Mouse (Mus musculus) layer of hippocampus, adult 8-10 months (tissue): ENCODE results near the gene Higd1c. TPM values are rescaled to one million over a fixed set of nuclear protein-coding genes. Genes with fewer than 3 reads are reported as not detected.
"Not testable (repeated sequence)": the region's sequence is repeated elsewhere in the genome, so short reads cannot be mapped to it uniquely, and the experiment has no call there.

ENCODE experiments used
- DNase-seq, 2 experiments: peaks; one replicate each; pipeline ENCODE4 v3.0.0; 2022; ENCODE audit warnings: low spot score in 2 of 2
- total RNA-seq, 4 experiments: library from RNA; stranded (reverse); gene quantifications; 2 replicates each; pipeline ENCODE4 v1.2.4; 2022

The Higd1c gene
- total RNA-seq, 4 experiments from 2014 or later: not detected

DNA sequence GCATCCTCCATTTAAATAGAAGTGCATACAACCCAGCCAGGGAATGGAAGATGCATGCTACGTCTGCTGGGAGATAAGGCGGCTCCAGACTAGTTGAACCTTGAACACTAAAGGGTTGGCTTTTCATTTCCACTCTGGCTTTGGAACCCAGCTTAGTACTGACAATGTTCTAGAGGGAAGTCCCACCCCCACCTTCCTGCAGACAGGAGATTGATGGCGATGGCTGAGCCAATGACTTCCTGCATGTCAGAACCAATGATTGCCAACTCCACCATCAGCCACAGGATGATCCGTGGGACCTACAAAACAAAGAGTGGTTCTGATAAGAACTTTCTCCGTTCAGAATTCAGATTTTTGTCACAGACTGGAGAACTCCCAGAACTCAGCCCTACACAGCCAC, 41.7 kb downstream of the Higd1c start:
- no peak for DNase-seq

DNA sequence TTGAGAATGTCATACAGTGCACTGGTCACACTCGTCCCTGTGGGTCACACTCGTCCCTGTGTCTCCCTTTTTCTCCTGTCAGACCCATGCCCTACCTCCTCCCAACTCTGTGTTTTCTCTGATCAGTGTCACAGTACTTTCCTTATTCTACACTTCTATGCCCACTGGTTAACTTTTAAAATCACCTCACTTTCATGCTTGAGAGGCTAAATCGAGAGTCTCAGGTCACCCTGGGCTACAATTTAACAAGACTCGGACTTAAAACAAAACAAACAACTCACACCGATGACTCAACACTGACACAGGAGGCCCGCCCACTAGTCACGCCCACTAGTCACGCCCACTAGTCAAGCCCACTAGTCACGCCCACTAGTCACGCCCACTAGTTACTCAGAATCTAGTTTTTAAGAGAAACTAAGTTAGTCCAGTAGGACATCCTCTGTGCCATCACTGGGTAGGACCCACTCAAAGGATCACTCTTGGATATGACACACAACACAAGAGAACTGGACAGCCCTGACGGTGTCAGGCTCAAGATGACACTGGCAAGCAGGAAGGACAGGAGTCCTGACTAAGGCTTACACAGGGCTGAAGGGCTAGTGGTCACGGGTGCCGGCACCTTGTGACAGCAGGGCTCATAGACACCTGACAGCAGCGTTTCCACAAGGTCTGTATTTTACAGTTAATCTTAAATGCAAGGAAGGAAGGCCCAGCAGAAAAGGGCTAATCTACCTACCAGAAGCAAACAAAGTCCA, 46.8 kb downstream of the Higd1c start:
- DNase-seq: no peak

DNA sequence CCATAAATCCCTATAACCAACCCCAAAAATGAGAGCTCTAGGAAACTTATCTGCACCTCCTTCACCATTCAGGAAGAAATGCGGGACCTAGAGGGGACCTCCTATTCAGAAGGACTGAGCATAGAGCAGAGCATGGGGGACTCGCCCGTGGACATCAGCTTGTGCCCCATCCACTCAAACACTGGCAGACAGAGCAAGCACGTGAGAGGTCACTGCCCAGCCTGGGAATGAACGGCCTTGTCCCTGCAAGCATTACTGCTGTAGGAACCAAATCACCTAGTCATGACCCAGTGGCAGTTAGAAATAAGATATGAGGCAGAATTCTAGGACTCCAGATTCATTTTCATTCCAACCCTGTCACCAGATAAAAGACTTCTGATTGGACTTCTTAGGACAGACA, 47.4 kb downstream of the Higd1c start:
- no peak for DNase-seq

DNA sequence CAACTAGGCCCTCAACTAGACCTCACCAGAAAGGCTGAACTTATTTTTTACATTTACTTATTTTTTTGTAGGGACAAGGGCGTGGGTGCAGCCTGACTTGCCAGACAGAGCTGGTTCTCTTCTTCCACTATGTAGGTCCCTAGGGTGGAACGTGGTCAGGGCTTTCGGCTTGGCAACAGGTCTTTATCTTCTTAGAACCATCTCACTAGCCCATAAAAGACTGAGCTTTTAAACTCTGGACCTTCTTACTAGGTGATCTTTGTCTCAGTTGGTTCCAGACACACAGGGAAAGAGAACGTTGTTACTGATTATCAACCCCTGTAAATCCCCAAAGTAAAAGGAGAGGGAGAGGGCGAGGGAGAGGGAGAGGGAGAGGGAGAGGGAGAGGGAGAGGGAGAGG, 49.0 kb downstream of the Higd1c start:
- DNase-seq: no peak

DNA sequence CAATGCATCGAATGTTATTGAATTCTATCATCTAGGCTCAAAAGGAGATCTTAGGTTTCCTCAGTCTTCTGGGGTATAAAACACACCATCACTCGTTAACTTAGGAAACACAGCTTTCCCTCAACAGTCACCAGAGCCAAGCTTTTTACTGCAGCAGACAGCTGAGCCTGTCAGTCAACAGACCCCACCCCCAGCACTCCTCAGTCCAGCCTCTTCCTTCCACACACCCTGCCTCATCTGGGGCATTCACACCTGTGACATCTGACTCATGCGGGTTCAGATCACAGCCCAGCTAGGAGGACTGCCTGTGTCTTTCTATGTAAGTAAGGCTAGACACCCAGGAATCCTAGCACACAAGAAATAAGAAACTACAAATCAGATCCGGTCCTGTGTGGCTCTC, 49.7 kb downstream of the Higd1c start:
- DNase-seq: no peak

DNA sequence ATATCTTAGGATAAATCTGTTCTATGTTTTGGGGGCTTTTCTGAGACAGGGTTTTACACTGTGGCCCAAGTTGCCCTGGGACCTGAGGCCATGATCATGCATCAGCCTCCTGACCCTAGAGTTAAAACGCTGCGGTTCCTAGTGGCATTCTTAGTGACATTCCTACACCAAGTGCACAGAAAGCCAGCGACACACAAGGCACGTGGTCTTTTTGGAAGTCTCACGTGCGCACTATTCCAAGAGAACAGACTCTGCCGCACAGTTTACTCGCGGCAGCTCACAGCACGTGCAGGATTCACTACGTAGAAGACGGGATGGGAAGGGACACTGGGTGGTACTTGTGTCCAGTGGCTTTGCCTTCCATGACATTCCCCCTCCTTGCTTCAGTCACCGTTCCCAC, 50.6 kb downstream of the Higd1c start:
- DNase-seq: no peak

DNA sequence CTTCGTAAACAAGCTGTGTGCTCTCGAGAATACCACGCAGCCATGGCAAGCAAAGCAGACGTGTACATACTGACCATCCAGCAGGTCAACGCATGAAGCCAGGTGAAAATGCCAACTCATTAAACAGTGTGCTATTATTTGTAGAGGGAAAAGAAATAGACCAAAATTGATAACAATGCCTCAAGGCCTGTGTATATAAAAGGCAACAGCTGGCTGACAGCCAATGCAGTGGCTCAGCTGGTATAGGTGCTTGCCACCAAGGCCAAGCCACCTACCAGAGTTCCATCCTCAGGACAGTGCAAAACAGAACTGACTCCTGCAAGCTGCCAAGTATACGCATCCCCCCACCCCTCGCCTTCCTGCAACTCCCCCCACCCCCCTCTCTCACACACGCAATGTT, 51.3 kb downstream of the Higd1c start:
- DNase-seq: no peak

DNA sequence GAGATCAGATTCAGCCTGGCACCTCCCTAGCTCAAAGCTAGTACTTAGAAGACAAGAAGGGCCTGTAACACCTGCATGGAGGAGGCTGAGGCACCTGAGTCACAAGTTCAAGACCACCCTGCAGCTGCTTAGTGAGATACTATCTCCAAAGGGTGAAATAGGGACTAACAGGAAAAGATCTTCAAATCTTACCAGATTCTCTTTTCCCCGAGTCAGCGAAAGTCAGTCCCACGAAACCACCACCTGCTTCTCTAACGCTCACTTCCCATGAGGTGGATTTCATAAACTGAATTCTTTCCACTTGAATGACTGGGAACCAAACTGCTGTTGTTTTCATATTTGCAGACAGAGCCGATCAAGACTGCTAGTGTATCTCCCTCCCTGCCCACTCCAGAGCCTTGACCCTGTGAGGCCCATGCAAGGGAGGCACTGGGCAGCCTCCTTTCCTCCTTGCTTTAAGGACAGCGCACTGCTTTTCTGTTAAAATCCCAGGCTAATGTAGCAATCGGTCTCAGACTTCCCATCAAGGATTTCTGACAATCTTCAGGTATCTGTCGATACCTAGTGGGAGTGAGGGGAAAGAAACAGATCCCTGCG, 53.6 kb downstream of the Higd1c start:
- DNase-seq: no peak

DNA sequence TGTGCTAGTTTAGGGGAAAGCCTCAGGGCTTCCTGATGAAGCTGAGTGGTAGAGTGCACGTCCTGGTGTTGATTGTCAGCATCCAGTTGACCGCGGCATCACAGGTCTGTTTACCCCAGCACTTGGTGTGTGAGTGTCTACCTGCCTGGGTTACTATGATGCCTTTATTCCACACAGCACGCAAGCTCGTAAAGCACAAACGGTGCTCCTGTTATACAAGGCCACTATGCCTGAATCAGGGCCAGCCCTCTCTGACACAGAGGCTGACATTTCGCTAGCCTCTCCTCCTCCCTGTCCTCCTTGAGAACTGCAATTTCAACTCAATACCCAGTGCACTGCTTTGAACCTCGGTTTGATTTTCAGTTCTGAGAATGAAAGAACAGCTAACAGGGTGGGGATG, 55.0 kb downstream of the Higd1c start:
- no peak for DNase-seq

DNA sequence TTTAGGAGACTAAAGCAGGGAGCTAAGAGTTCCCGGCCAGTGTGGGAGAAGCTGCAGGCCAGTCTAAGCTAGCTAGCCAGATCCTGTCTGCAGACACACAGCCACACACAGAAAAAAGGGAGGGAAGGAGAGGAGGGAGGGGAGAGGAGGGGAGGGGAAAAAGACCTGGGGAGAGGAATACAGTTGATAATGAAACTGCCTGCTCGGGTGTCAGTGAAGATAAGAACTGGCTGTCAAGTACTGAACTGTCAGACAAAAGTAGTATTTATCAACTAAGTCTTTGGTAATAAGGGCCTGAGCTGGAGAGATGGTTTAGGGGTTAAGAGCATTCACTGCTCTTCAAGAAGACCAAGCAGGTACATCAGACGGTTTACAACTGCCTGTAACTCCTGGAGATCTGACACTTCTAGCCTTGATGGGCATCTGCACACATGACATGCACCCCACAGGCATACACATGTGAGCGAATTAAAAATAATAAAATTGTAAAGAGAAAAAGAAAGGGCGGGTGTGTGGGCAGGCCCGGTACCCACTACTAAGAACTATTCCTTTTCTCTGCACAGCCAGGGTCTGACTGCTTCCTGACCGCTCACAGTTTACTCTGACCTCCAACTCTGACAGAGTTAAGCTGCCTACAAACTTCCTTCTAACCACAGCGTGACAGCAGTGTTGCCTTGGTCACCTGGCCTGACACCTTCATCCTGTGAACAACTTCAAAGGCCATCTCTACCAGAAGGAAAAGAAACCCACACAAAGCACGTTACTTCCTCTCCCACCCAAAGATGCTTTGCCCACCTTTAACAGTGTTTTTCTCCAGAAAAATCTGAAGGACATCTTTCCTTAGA, 55.8 kb downstream of the Higd1c start:
- no peak for DNase-seq

DNA sequence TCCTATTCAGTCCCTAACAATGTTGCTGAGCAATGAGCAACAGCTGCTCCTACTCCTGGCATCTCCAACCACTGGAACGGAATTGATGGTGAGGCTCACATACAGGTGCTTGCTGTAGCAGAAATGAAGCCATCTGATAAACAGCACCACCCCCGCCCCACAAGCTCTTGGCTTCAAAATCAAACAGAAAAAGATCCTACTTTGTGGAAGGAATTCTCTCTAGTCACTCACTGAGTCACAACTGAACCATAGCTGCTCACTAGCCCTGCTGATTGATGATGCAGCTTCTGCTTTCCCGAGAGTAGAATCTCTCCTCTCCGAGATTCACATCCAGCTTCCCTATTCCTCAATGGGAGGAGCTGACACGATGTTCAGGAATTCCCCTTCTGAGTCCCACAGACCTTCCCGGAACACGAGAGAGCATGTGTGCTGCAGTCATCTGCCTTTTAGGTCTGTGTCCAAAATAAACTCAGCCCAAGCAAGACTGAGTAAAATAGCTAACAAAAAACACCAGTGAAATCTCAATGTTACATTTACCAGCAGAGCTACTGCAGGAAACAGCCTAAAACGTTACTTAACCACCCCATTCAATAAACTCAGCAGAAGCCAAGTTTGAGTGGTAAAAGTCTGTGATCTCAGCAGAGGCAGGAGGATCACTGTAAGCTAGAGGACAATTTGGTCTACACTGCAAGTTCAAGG, 56.9 kb downstream of the Higd1c start:
- DNase-seq: no peak

DNA sequence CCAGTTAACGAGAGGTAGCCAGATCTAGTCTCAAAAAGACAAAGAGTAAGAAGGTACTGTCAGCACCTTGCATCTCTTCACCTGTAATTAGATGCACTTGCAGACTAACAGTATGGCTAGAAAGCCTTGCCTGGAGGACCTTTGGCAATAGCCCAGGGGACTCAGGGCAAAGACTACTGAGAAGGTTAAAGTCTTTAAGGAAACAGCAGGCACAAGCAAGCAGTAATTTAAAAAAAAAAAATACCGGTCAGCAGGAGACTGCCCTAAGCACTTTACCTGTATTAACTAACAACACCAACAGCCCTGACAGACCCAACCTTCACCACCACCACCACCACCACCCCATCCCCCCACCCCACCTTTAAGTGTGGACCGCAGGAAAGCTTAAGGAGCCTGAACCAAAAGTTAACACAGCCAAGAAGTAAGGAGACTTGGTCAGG, 57.4 kb downstream of the Higd1c start, which contains the start of gene Gm5475:
Gene Gm5475, plus strand, starts transcription at position 390 of the 440 bp plus-strand sequence.
- DNase-seq: not testable (repeated sequence)

DNA sequence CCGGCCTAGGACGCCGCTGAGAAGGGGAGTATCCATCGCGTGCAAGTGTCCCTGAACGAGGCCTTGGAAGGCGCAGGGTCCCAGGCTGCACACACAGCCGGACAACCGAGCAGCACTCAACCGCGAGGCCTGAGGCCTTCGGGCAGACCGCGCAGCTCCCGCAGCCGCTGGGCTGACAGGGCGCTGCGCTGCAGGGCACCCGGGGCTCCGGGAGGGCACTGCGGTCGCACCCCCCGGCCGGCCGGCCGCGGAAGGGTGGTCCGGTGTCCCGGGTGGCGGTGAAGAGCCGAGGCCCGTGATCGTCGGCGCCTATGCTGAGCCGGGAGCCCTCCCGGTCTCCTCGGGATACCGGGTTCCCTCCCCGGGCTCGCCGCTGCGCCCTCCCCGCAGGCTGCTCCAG, 58.1 kb downstream of the Higd1c start:
- no peak for DNase-seq

DNA sequence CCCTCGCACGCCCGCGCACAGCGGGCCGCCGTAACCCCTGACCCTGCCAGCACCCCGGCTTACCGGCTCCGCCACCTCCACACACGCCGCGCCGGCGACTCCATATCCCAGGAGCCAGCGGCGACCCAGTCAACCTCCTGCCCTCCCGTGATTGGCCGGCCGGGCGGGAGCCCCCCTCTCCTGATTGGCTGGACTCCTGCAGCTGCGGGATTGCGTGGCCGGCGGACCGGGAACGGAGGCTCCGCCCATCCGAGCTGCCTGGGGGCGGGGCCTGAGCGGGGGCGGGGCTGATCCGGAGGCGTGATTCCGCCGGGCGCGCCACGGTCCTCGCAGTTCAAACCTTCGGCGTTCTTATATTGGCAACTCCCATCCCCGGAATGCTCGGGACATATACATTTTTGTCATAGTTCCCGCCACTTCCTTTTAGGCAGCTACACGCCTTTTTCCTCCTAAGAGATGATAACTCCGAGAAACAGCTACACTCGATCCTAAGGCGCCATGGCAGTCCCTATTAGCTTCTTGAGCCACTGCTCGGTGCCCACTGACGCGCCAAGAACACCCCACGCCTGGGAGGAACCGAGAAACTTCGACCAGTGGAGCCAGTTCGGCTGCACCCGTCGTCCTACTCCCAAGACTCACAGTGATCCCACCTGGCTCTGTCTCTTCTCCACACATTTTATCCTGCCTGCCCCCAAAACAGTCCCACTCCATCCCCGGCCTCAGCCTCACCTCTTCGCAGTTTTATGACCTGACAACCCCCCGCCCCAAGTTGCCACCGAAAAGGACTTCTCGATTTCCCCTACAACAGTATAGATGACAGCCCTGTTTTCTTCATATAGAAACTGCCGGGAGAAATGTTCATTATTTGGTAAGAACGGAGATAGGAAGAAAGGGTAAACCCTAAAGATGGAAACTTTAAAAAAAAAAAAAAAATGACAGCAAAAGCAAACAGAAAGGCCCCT, 58.8 kb downstream of the Higd1c start:
- peak; percentile 93 to 95 for DNase-seq

DNA sequence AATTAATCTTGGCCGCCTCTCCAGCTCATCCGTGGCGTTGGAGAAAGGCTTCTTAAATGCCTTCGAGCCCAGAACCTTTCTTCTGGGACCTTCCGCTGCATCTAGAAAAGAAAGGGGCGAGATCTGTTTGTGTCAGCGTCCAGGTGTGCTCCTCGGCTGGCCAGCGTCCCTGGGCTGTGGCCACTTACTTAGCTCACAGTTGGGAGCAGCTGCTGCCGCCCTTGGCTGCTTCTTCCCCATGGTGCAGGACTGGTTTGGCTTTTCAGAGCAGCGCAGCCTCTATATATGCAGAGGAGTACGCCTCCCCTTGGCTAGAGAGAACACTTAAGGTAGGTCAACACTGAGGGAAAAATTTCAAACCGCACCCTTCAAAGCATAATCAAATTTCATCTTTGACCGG, 59.6 kb downstream of the Higd1c start:
- no peak for DNase-seq

DNA sequence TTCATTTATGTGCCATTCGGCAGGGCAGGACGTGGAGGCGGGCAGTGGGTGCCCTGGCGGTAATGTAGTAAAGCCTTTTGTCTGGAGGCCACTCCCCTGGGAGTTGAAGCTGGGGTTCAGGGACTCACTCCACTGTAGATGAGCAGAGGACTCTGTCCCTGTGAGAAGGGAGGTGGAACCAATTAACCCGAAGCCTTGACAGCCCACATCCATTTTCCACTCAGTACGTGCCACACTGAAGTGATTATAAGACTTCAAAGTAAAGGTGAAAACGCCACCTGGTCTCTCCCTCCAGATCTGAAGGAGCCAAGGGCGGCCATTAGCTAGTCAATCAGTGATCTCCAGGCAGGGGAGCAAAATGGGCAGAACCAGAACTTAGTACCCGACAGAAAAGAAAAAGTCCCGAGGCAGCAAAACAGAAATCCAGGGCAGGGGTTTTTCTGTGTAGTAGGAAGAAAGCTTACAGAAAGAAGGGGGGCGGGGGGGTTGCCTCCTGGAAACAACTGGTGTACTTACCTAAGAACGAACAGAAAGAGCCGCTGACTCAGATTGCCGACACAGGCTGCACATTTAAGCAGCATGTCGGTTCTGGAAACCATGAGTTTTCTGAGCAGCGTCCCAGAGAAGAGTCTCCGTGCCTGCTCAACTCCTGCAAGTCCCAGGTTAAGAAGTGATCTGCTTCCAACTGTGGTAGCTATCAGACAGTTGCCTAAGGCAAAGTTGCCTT, 60.2 kb downstream of the Higd1c start, which contains the start of gene Slc11a2:
Gene Slc11a2, minus strand, starts transcription at position 677 of the 727 bp plus-strand sequence.
- DNase-seq: no peak

DNA sequence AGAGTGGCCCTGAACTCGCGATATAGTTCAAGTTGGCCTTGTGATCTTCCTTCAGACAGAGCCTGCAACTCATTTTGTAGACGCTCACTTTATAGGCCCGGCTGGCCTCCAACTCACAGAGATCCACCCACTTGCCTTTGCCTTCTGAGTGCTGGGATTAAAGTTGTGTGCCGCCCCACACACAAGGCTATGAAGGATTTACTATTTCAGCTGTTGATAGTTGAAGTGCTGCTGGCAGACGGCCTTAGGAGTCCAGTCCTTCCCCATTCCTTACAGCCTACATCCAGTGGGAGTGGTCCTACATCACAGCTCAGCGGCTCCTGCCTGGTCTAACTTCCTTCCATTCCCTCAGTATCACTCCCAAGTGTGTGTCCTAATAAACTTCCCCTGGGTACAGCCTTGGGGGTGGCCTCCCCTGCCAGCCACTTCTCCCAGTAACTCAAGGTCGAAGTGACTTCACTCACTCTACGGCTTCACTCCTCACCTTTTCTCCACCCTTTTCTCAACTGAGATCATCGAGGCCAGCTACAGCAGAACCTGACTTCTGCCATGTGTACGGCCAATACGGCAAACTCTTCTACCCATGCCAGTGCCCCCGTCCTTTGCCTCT, 64.1 kb downstream of the Higd1c start:
- DNase-seq: no peak

DNA sequence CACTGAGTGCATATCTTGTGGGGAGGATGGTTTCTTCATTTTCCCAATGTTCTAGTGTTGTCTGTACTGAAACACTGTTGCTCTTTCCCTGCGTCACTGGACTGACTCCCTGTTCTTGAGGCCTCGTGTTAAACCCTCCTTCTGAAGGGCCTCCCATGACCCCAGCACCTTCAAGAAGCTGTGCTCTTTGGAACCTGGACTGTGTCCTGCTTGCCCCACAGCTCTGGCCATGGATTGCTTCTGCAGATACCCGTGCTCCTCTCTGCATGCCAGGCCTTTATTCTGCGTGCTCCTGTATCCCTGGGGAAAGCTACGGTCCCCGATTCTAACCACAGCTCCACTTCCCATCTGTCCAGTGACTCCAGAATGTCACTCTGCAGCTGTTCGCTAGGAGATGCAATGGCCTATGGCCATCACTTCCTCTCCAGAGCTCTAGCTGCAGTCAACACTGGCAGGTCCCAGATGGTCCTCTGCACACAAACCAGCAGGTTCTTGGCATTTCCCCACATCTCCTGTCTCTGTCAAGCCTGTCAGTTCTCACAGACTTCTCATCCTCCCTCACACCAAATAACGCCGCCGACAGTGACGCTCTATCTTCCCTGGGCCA, 65.7 kb downstream of the Higd1c start:
- DNase-seq: peak in 1 of 2 experiments; percentile 17

DNA sequence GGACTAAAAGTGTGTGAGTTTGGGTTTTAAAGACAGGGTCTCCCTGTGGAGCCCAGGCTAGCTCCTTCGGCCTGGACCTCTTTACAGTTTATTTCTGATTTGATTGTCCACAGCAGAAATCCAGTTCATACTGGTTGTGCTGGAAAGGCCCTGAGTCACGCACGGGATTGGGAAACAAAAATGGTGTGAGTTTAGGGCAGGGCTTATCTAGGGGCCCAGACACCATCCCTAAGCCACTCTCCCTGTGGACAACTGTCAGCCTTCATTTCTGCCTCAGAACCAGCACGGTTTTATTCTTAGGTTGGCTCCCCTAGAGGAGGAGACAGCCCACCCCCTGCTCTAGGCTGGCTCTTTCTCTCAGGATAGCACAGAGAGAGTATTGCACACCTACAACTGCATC, 68.9 kb downstream of the Higd1c start:
- DNase-seq: no peak
